Mouse (Mus musculus): Measurements from ENCODE around the gene Pik3r6.

Gene Pik3r6

DNA sequence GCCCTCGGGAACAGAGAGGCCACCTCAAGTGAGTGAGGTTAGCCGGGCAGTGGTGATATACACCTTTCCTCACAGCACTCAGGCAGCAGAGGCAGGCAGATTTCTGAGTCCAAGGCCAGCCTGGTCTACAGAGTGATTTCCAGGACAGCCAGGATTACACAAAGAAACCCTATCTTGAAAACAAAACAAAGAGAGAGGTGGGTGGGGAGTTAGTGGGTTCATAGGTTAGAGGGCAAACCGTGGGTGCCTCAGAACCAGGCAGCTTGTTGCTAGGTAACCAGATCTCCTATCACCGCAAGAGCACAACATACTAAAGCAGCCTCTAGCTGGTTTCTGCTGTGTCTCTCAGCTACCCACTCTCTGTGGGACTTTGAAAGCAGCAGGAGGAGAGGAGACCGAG lies 83.9 kb downstream of the Pik3r6 start, which contains the start of gene Ccdc42:
Gene Ccdc42, plus strand, starts transcription at position 301 of the 400 bp plus-strand sequence.
- DNase-seq: no peak

- DNase-seq: peak; percentile 85 to 91
Observed at GRCm38 (mm10) chr11:68589055-68589809, 86.4 kb downstream of the Pik3r6 start.

DNA sequence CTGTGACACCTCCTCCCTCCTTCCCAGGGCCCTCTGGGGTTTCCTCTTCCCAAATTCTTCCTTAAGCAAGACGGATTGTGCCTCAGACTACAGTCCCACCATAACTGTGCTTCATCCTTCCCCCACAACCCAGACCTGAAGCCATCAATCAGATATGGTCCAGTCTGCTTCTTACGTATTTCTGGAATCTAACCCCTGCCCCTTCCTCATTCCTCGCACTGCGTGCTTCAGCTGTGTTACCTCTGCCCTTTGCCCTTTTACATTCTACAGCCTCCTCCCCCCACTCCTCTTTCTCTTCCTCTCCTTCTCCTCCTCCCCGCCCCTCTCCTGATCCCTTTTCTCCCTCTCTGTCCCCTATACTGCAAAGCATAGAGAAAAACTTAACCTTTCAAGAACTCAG lies 88.9 kb downstream of the Pik3r6 start:
- no peak for DNase-seq

DNA sequence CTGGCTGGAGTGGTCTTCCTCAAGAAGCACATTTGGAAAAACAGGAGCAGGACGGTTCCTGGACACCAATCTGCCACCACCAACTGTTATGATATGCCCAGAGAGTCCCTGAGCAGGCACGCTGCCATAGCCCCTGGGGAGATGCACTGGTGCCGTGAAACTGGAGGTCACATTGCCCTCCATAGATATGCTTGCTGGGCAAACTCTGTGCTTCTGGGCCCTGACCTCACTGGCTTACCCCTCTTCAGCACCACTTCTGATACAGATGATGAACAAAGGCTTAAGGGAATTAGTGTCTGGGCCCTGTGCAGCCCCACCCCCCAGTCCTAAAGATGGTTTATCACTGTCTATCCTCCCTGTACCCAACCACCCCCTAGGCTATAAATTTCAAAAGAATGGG lies 90.4 kb downstream of the Pik3r6 start:
- DNase-seq: no peak

DNA sequence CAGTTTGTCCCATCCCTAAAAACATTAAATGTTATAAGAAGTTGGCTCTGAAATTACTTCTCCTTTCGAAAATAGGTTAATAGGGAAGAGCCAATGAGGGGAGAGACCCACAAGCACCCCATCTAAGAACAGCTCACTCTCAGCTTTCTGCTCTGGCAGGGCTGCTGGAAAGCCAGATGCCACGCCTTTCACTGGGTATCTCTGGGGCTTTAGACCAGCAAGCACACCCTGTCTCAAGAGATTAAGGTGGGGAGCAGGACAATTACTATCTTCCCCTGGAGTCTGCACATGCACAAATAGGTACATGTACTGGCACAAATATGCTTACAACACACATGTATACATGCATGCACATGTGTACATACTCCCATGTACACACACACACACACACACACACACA lies 95.1 kb downstream of the Pik3r6 start:
- no peak for DNase-seq

DNA sequence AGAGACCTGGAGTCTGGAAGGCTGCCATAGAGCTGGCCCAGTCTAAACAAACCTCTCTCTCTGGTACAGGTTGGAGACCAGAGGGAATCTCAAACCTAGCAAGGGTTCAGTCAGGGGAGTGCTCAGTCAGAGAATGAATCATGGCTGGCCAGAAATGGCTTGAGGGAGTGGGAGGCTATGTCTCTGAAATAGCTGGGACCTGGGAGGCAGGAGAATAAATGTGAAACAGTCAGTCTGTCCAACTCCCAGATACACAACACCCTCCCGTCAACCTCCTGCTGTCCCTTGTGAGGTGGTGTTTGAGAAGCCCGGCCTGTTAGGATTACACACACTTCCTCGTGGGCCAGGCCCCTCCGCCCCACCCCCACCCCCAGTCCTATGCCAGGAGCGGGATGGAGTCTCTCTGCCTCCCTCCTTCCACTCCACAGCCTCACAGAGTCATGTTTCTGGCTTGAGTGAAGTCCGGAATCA lies 97.8 kb downstream of the Pik3r6 start:
- DNase-seq: no peak

DNA sequence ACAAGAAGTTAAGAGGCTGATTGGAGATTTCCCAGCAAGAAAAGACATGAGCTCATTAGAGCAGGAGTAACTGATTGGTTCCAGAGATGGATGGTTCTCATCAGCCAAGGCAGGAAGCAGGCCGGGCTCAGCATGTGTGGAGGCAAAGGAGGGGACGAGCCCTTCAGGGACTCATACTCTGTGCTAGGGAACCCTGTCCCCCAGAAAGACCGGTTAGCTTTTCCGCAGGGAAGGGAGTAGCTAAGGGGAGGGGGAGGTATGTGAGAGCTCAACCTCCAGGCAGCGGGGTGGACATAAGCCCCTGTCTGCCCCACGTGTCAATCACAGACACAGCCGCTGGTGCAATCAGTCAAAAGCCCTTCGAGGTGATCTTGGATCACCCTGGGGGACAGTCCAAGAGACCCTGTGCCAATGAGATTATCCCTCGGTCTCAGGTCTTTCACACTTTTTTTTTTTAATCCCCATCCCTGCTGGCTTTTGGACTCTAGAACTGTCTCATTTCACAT lies 98.7 kb downstream of the Pik3r6 start:
- peak in 1 of 2 experiments; percentile 22 for DNase-seq

All from cerebellum, postnatal 14 days (tissue).